Mouse (Mus musculus): ENCODE results near the gene Nhlrc4.

- TF ChIP-seq CTCF (IDR thresholded peaks at IDR 0.05) = no peak; the same call in 1 of the 2 replicates
- TF ChIP-seq EP300 (IDR thresholded peaks at IDR 0.05) = peak; percentile 88
These were observed 24.7 kb downstream of the Nhlrc4 start for GRCm38 (mm10) chr17:25919786-25920642.
